Mouse (Mus musculus) intestine, postnatal 0 days (tissue): ENCODE results near the gene Def6. TPM values are rescaled to one million over a fixed set of nuclear protein-coding genes. Genes with fewer than 3 reads are reported as not detected.

Experiments
- ATAC-seq: fragments of 200-750 bp; cut with Nextera tagmentation; 2 replicates; pipeline ENCODE4 v1.8.0; 2017; ENCODE audit warnings: mild to moderate bottlenecking, moderate TSS enrichment, moderate library complexity
- H3K27ac ChIP-seq: fragments of 300-500 bp; sonication (generic); 2 replicates; pipeline ENCODE4 v1.5.1; 2014; ENCODE audit warnings: mild to moderate bottlenecking, low read depth, low read length, moderate library complexity
- H3K27me3 ChIP-seq: fragments of 300-500 bp; sonication (generic); replicated peaks from 2 replicates; pipeline ENCODE4 v1.6.1; 2014; ENCODE audit warnings: low read length, mixed read lengths; ENCODE audit not compliant: control insufficient read depth, insufficient read depth
- H3K36me3 ChIP-seq: fragments of 300-500 bp; sonication (generic); 2 replicates; pipeline ENCODE4 v1.6.1; 2014; ENCODE audit warnings: mild to moderate bottlenecking, moderate library complexity; ENCODE audit not compliant: control insufficient read depth, insufficient read depth
- H3K4me1 ChIP-seq: fragments of 300-500 bp; sonication (generic); replicated peaks from 2 replicates; pipeline ENCODE4 v1.6.1; 2014; ENCODE audit warnings: antibody characterized with exemption, low read length, mixed read lengths; ENCODE audit not compliant: control insufficient read depth, insufficient read depth
- H3K4me2 ChIP-seq: fragments of 300-500 bp; sonication (generic); replicated peaks from 2 replicates; pipeline ENCODE4 v1.6.1; 2014; ENCODE audit warnings: low read depth, mild to moderate bottlenecking, moderate library complexity
- H3K4me3 ChIP-seq: fragments of 300-500 bp; sonication (generic); 2 replicates; pipeline ENCODE4 v1.5.1; 2014; ENCODE audit warnings: low read depth, low read length
- H3K9ac ChIP-seq: fragments of 300-500 bp; sonication (generic); 2 replicates; pipeline ENCODE4 v1.6.1; 2014; ENCODE audit warnings: mild to moderate bottlenecking, low read depth, low read length
- H3K9me3 ChIP-seq: fragments of 300-500 bp; sonication (generic); 2 replicates; pipeline ENCODE4 v1.6.1; 2016; ENCODE audit warnings: mixed run types; ENCODE audit not compliant: control insufficient read depth
- CTCF ChIP-seq: sonication (generic); IDR thresholded peaks from 2 replicates; pipeline ENCODE4 v1.5.1; 2016; ENCODE audit warnings: low read depth, mild to moderate bottlenecking, control low read depth, antibody characterized with exemption, moderate library complexity
- WGBS: fragments of 180-500 bp; shearing (Covaris S2); extraction: QIAGEN DNeasy Blood & Tissue Kit; methylation state at CpG from one replicate; pipeline ENCODE4 v1.1.7; 2014; 5-methylcytosine and 5-hydroxymethylcytosine counted together
- polyA plus RNA-seq: library from polyadenylated mRNA; unstranded; fragments of >200 nt; fragmentation: Nextera tagmentation; extraction: Ambion mirVana; gene quantifications from 2 replicates; pipeline ENCODE4 v1.2.1, GENCODE M21; 2015

Def6 gene
- polyA plus RNA-seq, 1 experiment from 2014 or later: 1.7 TPM

DNA sequence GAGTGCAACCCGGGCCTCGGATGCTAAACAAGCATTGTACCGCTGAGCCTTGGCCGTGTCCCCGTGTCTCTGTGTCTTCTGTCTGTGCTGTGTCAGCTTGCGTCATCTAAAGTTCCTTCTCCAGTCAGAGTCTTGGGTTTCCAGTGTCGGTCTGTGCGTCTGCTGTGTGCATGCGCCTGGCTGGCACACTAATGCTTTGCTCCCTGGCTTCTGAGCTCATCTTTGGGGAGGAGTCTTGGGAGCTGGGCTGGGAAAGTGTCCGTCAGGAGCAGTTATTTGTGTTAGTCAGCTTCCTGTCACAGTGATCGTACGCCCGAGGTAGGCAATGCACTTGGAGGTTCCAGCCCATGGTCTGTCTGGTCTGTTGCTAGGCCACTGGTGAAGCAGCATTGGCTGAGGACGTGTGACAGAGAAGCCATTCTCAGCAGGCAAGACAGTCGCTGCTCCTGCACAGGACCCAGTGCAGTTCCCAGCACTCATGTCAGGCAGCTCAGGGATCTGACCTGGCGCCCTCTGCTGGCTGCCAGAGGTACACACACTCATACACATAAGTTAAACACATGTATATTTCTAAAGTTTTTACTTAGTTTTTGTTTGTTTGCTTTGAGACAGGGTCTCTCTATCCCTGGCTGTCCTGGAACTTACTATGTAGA, 52.4 kb downstream of the Def6 start:
- no peak overlapping the region for H3K4me3 ChIP-seq
- no peak overlapping the region for H3K27ac ChIP-seq
- no peaks in the 10 kb centered on the region for H3K4me1 ChIP-seq
- no peaks in the 10 kb centered on the region for H3K9me3 ChIP-seq
- H3K36me3 ChIP-seq: peaks cover 3% of the 10 kb centered on the region; the same call in 1 of the 2 replicates
- ATAC-seq: no peak
- no peaks in the 10 kb centered on the region for H3K27me3 ChIP-seq
- H3K4me2 ChIP-seq: no peak overlapping the region
- no peak overlapping the region for H3K9ac ChIP-seq
- TF ChIP-seq CTCF: peak; percentile 71
- WGBS: 81% methylated on average over 16 of the region's 16 CpGs

DNA sequence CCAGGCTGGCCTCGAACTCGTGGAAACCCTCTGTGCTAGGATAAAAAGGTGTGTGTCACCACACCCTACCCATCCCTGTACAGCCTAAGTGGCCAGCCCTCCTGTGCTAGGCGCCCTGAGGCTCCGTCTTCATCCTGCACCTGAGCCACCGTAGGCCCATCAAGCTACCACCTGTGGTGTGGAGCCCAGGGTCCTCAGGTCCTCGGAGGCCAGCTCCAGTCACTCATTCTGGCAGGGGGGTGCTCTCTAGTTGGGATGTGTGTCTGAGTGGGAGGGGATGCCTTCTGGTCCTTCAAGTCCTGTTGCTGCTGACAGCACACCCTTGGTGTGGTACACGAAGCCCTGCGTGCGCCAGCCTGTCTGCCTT, 52.9 kb downstream of the Def6 start:
- ATAC-seq: no peak
- Histone ChIP-seq H3K4me3 (no peak overlapping the region), H3K4me2 (no peak overlapping the region), H3K27me3 (no peaks in the 10 kb centered on the region), H3K36me3 (peaks cover 3% of the 10 kb centered on the region; the same call in 1 of the 2 replicates), H3K27ac (no peak overlapping the region), H3K9me3 (no peaks in the 10 kb centered on the region), H3K4me1 (no peaks in the 10 kb centered on the region), H3K9ac (no peak overlapping the region)
- WGBS: 90% methylated on average over 9 of the region's 9 CpGs
- no peak for TF ChIP-seq CTCF

DNA sequence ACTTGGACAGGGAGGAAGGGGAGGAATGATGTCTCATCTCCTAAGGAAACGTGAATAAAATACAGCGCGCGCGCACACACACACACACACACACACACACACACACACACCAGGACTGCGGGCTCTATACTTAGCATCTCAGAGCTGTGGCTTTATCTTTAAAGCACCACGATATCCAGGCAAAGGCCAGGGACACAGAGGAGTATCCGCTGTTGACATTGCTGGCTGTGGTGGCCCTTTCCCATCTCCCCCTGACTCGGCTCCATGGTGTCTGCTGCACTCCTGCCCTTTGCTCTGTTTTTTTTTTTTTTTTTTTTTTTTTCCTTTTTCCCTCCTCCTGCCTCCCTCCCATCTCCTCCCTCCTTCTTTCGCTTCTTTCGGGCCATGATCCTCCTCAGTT, 54.2 kb downstream of the Def6 start:
- H3K9me3 ChIP-seq: no peaks in the 10 kb centered on the region
- peaks cover 3% of the 10 kb centered on the region; the same call in 1 of the 2 replicates for H3K36me3 ChIP-seq
- 69% methylated on average over 11 of the region's 11 CpGs for WGBS
- H3K4me2 ChIP-seq: no peak overlapping the region
- H3K9ac ChIP-seq: no peak overlapping the region
- no peak overlapping the region for H3K4me3 ChIP-seq
- no peak for ATAC-seq
- TF ChIP-seq CTCF: no peak
- no peak overlapping the region for H3K27ac ChIP-seq
- H3K27me3 ChIP-seq: no peaks in the 10 kb centered on the region
- H3K4me1 ChIP-seq: no peaks in the 10 kb centered on the region

DNA sequence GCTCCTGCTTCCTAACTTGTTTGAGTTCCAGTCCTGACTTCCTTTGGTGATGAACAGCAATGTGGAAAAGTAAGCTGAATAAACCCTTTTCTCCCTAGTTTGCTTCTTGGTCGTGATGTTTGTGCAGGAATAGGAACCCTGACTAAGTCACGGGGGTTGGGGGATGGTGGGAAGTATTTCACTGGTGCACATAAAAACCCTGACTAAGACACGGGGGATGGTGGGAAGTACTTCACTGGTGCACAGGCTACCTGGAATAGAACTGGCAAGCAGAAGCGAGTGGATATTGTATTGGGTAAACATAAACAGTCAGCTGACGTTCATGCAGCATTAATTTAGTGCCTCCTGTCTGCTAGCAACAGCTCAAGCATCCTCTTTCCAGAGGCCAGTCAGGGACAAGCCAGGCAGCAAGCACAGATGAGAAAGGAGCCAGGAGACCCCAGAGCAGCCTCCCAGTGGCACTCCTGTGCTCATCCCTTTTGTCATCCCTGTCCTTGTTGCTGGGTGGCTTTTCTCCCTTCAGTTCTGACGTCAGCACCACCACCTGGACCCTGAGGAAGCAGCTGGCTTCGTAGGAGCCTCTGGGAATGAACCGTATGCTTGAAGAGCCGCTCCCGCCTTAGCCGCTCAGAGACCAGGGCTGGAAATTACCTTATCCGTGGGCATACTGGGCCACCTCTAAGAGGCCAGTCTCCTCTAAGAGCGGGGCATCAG, 55.8 kb downstream of the Def6 start:
- no peak overlapping the region for H3K27ac ChIP-seq
- no peak overlapping the region for H3K4me2 ChIP-seq
- 0 out of 2 replicates have a peak, but pooled peaks have one; percentile 19 for TF ChIP-seq CTCF
- H3K27me3 ChIP-seq: no peaks in the 10 kb centered on the region
- H3K36me3 ChIP-seq: peaks cover 3% of the 10 kb centered on the region; the same call in 1 of the 2 replicates
- ATAC-seq: no peak
- H3K9me3 ChIP-seq: no peaks in the 10 kb centered on the region
- H3K4me3 ChIP-seq: no peak overlapping the region
- 54% methylated on average over 13 of the region's 13 CpGs for WGBS
- no peak overlapping the region for H3K9ac ChIP-seq
- no peaks in the 10 kb centered on the region for H3K4me1 ChIP-seq

DNA sequence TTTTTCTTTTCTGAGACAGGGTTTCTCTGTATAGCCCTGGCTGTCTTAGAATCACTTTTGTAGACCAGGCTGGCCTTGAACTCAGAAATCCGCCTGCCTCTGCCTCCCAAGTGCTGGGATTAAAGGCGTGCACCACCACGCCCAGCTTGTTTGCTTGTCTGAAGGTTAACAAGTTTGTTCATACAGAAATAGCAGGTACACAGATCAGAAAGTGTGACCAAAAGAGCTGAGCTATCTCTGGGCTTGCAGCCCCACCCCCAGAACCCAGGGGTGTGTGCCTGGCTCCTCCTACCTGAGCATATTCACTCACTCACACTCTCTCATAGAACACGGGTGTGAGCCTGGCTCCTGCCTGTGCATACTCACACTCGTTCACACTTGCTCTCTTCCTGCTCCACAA, 59.7 kb downstream of the Def6 start:
- no peak for TF ChIP-seq CTCF
- 80% methylated on average over 5 of the region's 5 CpGs for WGBS
- Histone ChIP-seq H3K27me3 (no peaks in the 10 kb centered on the region), H3K9me3 (no peaks in the 10 kb centered on the region), H3K9ac (no peak overlapping the region), H3K4me1 (0 out of 2 replicates have a peak, but pooled peaks cover 3% of the 10 kb centered on the region), H3K4me2 (no peak overlapping the region), H3K4me3 (no peak overlapping the region), H3K36me3 (no peaks in the 10 kb centered on the region), H3K27ac (no peak overlapping the region)
- no peak for ATAC-seq

DNA sequence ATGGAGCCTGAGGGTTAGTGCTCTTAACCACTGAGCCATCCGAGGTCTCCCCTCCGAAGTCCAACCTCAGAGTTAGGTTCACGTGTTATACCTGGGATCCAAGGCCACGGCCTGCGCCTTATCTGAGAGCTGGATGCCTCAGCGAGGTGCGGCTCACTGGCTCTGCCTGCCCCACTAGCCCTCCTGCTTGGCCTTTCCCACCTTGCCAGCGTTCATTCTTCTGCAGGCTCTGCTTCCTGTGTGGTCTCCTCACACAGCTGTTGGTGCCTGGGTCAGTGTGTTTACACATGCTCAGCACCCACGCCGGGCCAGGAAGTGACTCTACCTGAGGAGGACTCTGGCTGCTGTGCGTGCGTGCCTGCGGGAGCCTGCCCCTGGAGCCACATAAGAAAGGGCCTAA, 62.6 kb downstream of the Def6 start:
- ATAC-seq: peak; percentile 40
- Histone ChIP-seq H3K4me1 (0 out of 2 replicates have a peak, but pooled peaks cover 3% of the 10 kb centered on the region), H3K27ac (peak overlapping the region; percentile 35; the same call in 1 of the 2 replicates), H3K4me2 (no peak overlapping the region), H3K9ac (no peak overlapping the region; the same call in 1 of the 2 replicates), H3K36me3 (no peaks in the 10 kb centered on the region), H3K27me3 (no peaks in the 10 kb centered on the region), H3K9me3 (no peaks in the 10 kb centered on the region), H3K4me3 (no peak overlapping the region)
- TF ChIP-seq CTCF: no peak
- WGBS: 19% methylated on average over 13 of the region's 13 CpGs
